Mouse (Mus musculus): Measurements from ENCODE around the gene Csnk1g1.

DNA sequence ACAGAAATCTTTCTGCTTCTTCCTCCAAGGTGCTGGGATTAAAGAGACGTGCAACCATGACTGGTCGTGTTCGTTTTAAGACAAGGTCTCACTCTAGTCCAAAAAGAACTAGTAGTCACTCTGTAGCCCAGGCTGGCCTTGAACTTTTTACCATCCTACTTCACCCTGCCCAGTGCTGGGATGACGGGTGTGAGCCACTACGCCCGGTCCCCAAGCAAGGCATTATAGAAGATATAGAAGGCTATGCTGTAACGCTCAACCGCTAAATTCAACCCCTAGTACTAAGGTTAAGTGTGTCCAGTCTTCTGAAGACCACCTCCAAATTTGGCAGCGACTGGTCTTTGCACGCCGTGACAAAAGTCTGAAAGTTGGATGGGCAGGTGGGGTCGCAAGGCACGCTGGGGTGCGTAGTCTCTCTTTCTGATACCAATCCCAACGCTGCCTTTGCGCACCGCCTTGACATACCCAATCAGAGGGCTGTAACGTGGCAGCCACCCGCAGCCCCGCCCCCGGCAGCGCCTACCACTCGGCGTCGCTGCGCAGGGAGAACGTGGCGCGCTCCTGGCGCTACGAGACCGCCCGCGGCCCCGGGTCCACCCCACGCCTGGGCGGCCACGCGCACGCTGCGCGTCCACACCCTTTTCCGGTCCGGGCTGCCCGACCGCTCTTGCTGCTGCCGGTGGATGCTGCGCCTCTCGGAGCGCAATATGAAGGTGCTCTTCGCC, 151.0 kb downstream of the Csnk1g1 start, which contains the start of gene Ppib:
- TF ChIP-seq HCFC1 (IDR thresholded peaks at IDR 0.05; ENCODE audit: borderline replicate concordance, insufficient read depth, low read length) (peak; percentile 82), ZC3H11A (IDR thresholded peaks at IDR 0.05; ENCODE audit: borderline replicate concordance, low read depth, low read length) (no peak), MAFK (IDR thresholded peaks at IDR 0.05; ENCODE audit: insufficient read depth, low read depth, low read length) (no peak)
